Mouse (Mus musculus): ENCODE measurements at regions not wholly inside any gene's neighbourhood (a gene's known extent, or its start where the extent isn't known, plus 50 kb on each side); places are given as distances from the start of the nearest gene placed in this dataset.
A peak's percentile ranks its signal among the peaks of the same experiment; 100 is the strongest.

- Histone ChIP-seq H3K4me3 (no peak overlapping the region; the same call in 1 of the 2 replicates), H3K4me1 (replicated peaks) (peaks cover 12% of the 10 kb centered on the region), H3K27ac (peak overlapping the region; percentile 50; the same call in 1 of the 2 replicates), H3K27me3 (ENCODE audit: insufficient read depth, poor library complexity, severe bottlenecking) (no peaks in the 10 kb centered on the region), H3K9me3 (no peaks in the 10 kb centered on the region), H3K36me3 (no peaks in the 10 kb centered on the region)
- WGBS: 42% methylated on average over 17 of the region's 17 CpGs
- peak; percentile 21 for DNase-seq (ENCODE audit: low spot score)
Observed at GRCm38 (mm10) chr14:105427474-105427901, 169.1 kb downstream of the Ndfip2 start.

DNA sequence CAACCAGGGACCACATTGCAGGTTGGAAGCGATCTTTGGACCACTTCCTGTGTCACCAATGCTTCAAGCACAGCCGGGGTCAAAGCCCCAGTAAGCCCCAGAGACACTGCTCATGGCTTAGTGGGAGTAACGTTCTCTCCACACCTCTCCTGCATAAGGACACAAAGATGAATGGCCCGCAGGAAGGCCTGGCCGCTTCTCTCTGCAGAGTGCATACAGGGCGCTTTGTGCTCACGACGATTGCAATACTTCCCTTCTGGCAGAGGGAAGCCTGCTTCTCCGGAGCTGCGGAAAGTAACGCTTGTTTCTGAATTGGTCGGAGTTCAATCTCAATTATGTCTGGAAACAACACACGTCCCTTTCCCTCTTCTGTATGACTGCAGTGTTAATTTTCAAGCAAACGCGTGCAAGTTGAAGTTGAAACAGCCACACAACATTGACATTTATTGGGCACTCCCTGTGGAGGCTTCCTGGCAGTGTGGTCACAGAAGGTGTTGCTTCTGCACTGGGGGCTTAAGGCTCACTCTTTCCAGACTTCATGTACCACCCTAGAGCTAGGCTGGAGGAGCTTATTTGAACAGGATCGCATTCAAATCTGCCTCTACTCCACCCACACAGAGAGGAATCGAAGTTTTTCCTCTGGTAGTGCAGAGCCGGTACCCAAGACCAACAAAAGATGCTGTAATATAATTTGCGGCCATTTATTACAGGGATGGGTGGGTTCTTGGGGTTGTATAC is 168.4 kb downstream of the Ndfip2 start:
- H3K27ac ChIP-seq: no peak overlapping the region
- no peaks in the 10 kb centered on the region for H3K27me3 ChIP-seq (ENCODE audit: insufficient read depth, poor library complexity, severe bottlenecking)
- H3K36me3 ChIP-seq: no peaks in the 10 kb centered on the region
- no peak for DNase-seq (ENCODE audit: low spot score)
- H3K4me1 ChIP-seq (replicated peaks): peaks cover 8% of the 10 kb centered on the region; the same call in 1 of the 2 replicates
- no peaks in the 10 kb centered on the region for H3K9me3 ChIP-seq
- no peak overlapping the region for H3K4me3 ChIP-seq
- 78% methylated on average over 19 of the region's 19 CpGs for WGBS

DNA sequence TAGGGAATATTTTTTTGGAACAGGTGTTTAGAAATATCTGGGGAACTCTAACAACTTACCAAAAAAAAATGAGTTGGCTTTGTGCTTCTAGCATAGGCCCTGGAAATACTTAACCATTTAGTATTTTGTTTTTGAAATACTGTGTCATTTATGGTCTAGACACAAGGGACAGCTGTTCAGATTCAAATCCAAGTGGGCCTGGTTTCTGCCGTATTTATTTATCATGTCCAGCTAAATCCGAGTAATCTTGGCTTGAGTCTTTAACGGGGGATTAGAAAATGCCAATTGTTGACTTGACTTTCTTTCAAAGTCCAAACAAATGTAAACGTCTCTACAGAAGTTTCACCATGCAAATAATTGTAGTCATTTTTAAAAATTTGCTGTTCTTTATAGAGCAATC is 159.6 kb downstream of the Ndfip2 start:
- H3K27ac ChIP-seq: no peak overlapping the region
- H3K36me3 ChIP-seq: no peaks in the 10 kb centered on the region
- no peaks in the 10 kb centered on the region for H3K4me1 ChIP-seq (replicated peaks)
- no peaks in the 10 kb centered on the region for H3K27me3 ChIP-seq (ENCODE audit: insufficient read depth, poor library complexity, severe bottlenecking)
- no peaks in the 10 kb centered on the region for H3K9me3 ChIP-seq
- no peak for DNase-seq (ENCODE audit: low spot score)
- WGBS: 85% methylated on average over 4 of the region's 4 CpGs
- H3K4me3 ChIP-seq: no peak overlapping the region

DNA sequence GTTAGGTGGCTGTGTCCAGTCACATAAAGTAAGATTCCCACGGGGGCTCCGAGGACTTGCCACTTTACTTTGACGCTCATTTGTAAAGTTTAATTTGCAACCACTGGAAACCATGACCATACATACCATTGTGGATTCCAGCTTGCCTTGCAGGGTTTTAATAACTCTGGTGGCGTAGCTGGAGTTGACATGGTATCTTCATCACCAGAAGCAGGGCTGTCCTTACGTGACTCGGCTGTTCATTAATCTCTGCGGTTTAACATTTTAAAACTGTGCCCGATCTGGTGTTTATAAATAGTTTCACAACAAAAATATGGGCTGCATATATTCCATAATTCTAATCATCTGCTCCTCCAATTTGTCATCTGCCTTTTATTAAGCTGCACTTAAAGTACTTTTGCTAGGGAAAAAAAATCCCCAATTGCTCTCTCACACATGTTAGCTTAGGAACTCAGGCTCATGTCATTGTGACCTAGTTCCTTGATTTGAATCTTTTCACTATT is 159.1 kb downstream of the Ndfip2 start:
- H3K4me1 ChIP-seq (replicated peaks): no peaks in the 10 kb centered on the region
- DNase-seq (ENCODE audit: low spot score): no peak
- H3K27me3 ChIP-seq (ENCODE audit: insufficient read depth, poor library complexity, severe bottlenecking): no peaks in the 10 kb centered on the region

GRCm38 (mm10) chr14:105416964-105417363 is 158.6 kb downstream of the Ndfip2 start:
- Histone ChIP-seq H3K36me3 (no peaks in the 10 kb centered on the region), H3K9me3 (no peaks in the 10 kb centered on the region), H3K4me3 (no peak overlapping the region), H3K27me3 (ENCODE audit: insufficient read depth, poor library complexity, severe bottlenecking) (no peaks in the 10 kb centered on the region), H3K4me1 (replicated peaks) (no peaks in the 10 kb centered on the region), H3K27ac (no peak overlapping the region)
- no peak for DNase-seq (ENCODE audit: low spot score)
- WGBS: 73% methylated on average over 7 of the region's 7 CpGs

More for the DNA sequence above, 159.1 kb downstream of the Ndfip2 start:
- 91% methylated on average over 8 of the region's 8 CpGs for WGBS
- no peak overlapping the region for H3K4me3 ChIP-seq
- H3K36me3 ChIP-seq: no peaks in the 10 kb centered on the region
- no peaks in the 10 kb centered on the region for H3K9me3 ChIP-seq
- no peak overlapping the region for H3K27ac ChIP-seq

DNA sequence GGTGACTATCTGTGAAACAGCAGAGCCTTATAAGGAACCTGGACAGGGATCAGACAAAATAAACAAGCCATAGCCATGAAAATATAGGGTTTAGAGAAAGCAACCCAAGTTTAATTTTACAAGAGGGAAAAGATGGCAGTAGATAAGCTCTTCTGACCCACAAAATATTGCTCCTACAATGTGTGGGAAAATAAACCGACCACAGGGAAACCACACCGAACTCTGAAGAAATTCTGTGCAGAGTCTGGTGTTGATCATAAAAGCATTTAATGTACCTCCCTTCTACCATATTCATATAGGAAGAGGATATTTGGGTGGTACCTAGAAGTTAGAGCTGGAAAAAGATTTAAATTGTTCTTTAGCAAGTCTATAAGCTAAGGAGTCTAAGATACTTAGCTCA is 146.3 kb downstream of the Ndfip2 start:
- Histone ChIP-seq H3K27me3 (ENCODE audit: insufficient read depth, poor library complexity, severe bottlenecking) (no peaks in the 10 kb centered on the region), H3K27ac (no peak overlapping the region), H3K36me3 (no peaks in the 10 kb centered on the region), H3K9me3 (no peaks in the 10 kb centered on the region), H3K4me1 (replicated peaks) (no peaks in the 10 kb centered on the region), H3K4me3 (no peak overlapping the region)
- no peak for DNase-seq (ENCODE audit: low spot score)
- WGBS: 90% methylated on average over 2 of the region's 2 CpGs

DNA sequence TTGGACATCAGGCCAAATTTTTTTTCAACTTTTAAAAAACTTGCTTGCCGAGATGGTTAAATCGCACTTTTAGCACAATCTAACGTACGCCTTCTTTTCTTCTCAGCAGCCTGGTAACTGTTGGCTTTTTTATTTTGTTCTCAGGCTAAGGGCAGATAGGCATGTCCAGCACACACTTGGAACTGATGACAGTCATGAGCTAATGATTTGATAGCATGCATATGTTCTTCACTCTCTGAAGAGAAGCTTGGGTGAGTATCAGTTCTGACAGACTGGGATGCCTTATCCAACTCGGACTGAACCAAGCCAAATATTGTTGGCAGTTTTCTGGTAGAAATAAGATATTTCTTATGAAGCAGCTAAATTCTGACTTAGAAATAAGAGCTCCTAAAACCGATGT is 145.9 kb downstream of the Ndfip2 start:
- WGBS: 90% methylated on average over 6 of the region's 6 CpGs
- Histone ChIP-seq H3K27ac (no peak overlapping the region), H3K36me3 (no peaks in the 10 kb centered on the region), H3K27me3 (ENCODE audit: insufficient read depth, poor library complexity, severe bottlenecking) (no peaks in the 10 kb centered on the region), H3K9me3 (no peaks in the 10 kb centered on the region), H3K4me1 (replicated peaks) (no peaks in the 10 kb centered on the region), H3K4me3 (no peak overlapping the region)
- DNase-seq (ENCODE audit: low spot score): no peak

DNA sequence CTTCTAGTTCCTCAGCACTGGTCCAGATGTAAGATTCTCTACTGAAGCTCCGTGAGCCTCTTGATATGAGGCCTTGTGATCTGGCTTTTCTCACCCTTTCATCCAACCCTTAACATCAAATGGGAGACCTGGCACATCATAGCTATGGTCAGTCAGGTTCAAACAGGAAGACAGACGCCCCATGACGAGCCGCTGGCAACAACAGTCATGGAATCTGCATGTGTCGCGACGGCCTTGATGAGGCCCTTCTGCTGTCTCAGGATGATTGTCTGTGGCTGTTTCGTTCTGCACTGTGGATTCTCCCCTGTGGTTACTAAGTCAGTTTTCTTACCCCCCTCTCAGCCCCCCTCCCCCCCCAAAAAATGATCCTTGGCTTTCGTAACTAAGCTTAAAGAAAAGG is 144.9 kb downstream of the Ndfip2 start:
- Histone ChIP-seq H3K36me3 (no peaks in the 10 kb centered on the region), H3K9me3 (no peaks in the 10 kb centered on the region), H3K27me3 (ENCODE audit: insufficient read depth, poor library complexity, severe bottlenecking) (no peaks in the 10 kb centered on the region), H3K4me3 (no peak overlapping the region), H3K4me1 (replicated peaks) (no peaks in the 10 kb centered on the region), H3K27ac (no peak overlapping the region)
- 92% methylated on average over 9 of the region's 9 CpGs for WGBS
- no peak for DNase-seq (ENCODE audit: low spot score)

GRCm38 (mm10) chr14:105402556-105402955 is 144.2 kb downstream of the Ndfip2 start:
- H3K9me3 ChIP-seq: no peaks in the 10 kb centered on the region
- no peaks in the 10 kb centered on the region for H3K36me3 ChIP-seq
- H3K27ac ChIP-seq: no peak overlapping the region
- 95% methylated on average over 10 of the region's 10 CpGs for WGBS
- peaks cover 2% of the 10 kb centered on the region; the same call in 1 of the 2 replicates for H3K4me1 ChIP-seq (replicated peaks)
- DNase-seq (ENCODE audit: low spot score): no peak
- H3K27me3 ChIP-seq (ENCODE audit: insufficient read depth, poor library complexity, severe bottlenecking): no peaks in the 10 kb centered on the region
- H3K4me3 ChIP-seq: no peak overlapping the region

DNA sequence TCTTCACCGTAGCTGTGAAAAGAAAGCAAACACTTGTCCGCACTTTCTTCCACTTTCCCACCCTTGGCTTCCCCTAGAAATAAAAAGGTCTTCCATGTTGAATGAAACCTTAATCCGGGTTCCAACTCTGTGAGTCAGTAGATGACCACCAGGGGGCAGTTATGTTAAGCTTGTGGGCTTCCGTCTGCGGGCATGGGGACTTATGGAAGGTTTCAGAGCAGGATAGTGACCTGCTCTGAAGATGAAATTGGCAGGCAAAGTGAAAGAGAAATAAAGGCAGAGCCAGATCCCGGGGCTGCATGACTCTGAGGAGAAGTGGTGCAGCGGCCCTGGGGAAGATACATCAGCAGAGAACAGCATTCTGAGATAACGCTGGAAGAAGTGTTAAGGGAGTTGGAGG is 139.1 kb downstream of the Ndfip2 start:
- Histone ChIP-seq H3K9me3 (no peaks in the 10 kb centered on the region), H3K4me1 (replicated peaks) (peaks cover 3% of the 10 kb centered on the region; the same call in 1 of the 2 replicates), H3K36me3 (no peaks in the 10 kb centered on the region), H3K27ac (no peak overlapping the region; the same call in 1 of the 2 replicates), H3K27me3 (ENCODE audit: insufficient read depth, poor library complexity, severe bottlenecking) (no peaks in the 10 kb centered on the region), H3K4me3 (no peak overlapping the region)
- DNase-seq (ENCODE audit: low spot score): peak; percentile 81
- 34% methylated on average over 8 of the region's 8 CpGs for WGBS

DNA sequence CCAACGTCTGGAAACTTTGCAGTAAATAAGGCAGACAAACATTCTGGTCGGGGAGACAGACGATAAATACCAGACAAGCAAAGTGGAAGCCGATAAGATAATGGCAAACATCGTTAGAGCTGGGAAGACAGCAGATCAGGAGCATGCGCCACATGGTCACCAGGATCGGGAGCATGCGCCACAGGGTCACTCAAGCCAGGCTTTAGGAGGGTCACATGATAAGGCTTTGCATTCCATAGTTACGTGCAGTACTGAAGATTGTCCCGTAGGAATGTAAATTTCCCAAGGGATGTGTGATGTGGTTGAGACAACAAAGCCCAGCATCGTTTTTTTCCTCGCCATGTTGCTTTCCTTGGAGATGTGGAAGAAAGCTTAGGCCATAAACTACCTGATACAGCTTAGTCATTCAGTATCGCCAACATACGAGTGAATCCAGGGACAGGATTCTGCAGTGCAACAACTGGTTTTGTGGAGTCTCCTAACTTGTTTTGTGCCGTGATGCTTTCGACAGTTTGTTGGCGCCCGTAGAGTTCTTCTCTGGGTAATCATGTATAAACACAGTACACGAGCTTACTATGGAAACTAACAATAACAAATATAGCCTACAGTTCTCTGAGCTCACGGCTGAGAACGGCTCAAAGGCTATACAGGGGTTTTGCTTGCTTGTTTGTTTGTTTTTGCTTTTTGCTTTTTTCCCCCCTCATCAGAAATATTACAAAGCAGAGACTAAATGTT is 133.9 kb downstream of the Ndfip2 start:
- no peak for DNase-seq (ENCODE audit: low spot score)
- H3K27ac ChIP-seq: no peak overlapping the region
- 92% methylated on average over 21 of the region's 21 CpGs for WGBS
- no peaks in the 10 kb centered on the region for H3K27me3 ChIP-seq (ENCODE audit: insufficient read depth, poor library complexity, severe bottlenecking)
- no peaks in the 10 kb centered on the region for H3K9me3 ChIP-seq
- H3K36me3 ChIP-seq: no peaks in the 10 kb centered on the region
- no peak overlapping the region for H3K4me3 ChIP-seq
- H3K4me1 ChIP-seq (replicated peaks): no peaks in the 10 kb centered on the region

- H3K4me1 ChIP-seq (replicated peaks): no peaks in the 10 kb centered on the region
- DNase-seq (ENCODE audit: low spot score): no peak
- no peaks in the 10 kb centered on the region for H3K36me3 ChIP-seq
- H3K9me3 ChIP-seq: no peaks in the 10 kb centered on the region
- WGBS: 88% methylated on average over 11 of the region's 11 CpGs
- no peak overlapping the region for H3K4me3 ChIP-seq
- H3K27me3 ChIP-seq (ENCODE audit: insufficient read depth, poor library complexity, severe bottlenecking): no peaks in the 10 kb centered on the region
- no peak overlapping the region for H3K27ac ChIP-seq
Observed at GRCm38 (mm10) chr14:105391430-105391829, 133.1 kb downstream of the Ndfip2 start.

- no peak for DNase-seq (ENCODE audit: low spot score)
- H3K4me3 ChIP-seq: no peak overlapping the region
- no peaks in the 10 kb centered on the region for H3K36me3 ChIP-seq
- H3K27me3 ChIP-seq (ENCODE audit: insufficient read depth, poor library complexity, severe bottlenecking): no peaks in the 10 kb centered on the region
- H3K27ac ChIP-seq: no peak overlapping the region
- no peaks in the 10 kb centered on the region for H3K4me1 ChIP-seq (replicated peaks)
- 81% methylated on average over 4 of the region's 4 CpGs for WGBS
- no peaks in the 10 kb centered on the region for H3K9me3 ChIP-seq
Observed at GRCm38 (mm10) chr14:105385119-105385518, 126.7 kb downstream of the Ndfip2 start.
